15 mouse cellular contexts compared by ENCODE assay signal in the genomic region with DNA sequence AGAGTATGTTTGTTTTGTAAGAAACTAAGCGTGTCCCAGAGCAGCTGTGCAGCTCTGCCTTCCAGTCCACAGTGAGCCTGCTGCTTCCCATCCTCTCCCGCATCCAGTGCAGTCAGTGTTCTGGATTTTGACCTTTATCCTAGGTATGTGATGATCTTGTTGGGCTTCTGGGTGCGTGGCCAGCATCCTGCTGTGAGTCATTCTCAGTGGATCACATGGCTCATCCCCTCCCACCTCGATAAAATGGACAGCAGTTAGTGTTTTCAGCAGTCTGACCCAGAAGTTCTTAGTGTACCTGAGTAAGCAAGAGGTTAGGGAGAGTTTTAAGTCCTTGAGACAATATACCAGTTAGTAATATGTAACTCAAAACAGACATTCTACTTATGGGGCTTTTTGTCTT. TPM values are rescaled to one million over a fixed set of nuclear protein-coding genes. Genes with fewer than 3 reads are reported as not detected.
DNase-seq lines count a peak whose midpoint lies in the region; ATAC-seq lines count a peak whose summit lies in the region.
"Had no signal": no experiment of that assay in that cellular context is flagged by ENCODE, and none has a peak within 500 bp of the region (broad histone marks: within the 10 kb centered on the region; RNA-seq: fewer than 3 reads in every experiment).

No protein-coding gene starts in this region.

- no peak overlapping the region for H3K9ac ChIP-seq in kidney, embryonic 14.5 days (ENCODE audit: low read depth, low read length)
- H3K9ac ChIP-seq: hindbrain, embryonic 14.5 days had no signal

- no peaks in the 10 kb centered on the region for H3K27me3 ChIP-seq in kidney, embryonic 14.5 days (ENCODE audit: control insufficient read depth, insufficient read depth, low read length)

- no peaks in the 10 kb centered on the region for H3K36me3 ChIP-seq in kidney, embryonic 14.5 days (ENCODE audit: control insufficient read depth, insufficient read depth, low read length)
- H3K36me3 ChIP-seq: midbrain, embryonic 10.5 days had no signal

- H3K4me2 ChIP-seq in kidney, embryonic 14.5 days (replicated peaks; ENCODE audit: low read depth, low read length), result no peak overlapping the region

- H3K9me3 ChIP-seq in kidney, embryonic 14.5 days (ENCODE audit: control insufficient read depth, low read length), result no peaks in the 10 kb centered on the region
- H3K9me3 ChIP-seq: midbrain, embryonic 10.5 days had no signal

- H3K27ac ChIP-seq in kidney, embryonic 14.5 days (ENCODE audit: low read depth, low read length), result no peak overlapping the region
- H3K27ac ChIP-seq: hindbrain, embryonic 14.5 days had no signal

- ATAC-seq in kidney, embryonic 14.5 days (ENCODE audit: low FRiP score, low TSS enrichment), result no peak

- H3K4me3 ChIP-seq in kidney, embryonic 14.5 days (ENCODE audit: low read length), result no peak overlapping the region
- H3K4me3 ChIP-seq: midbrain, embryonic 10.5 days had no signal

- 78% methylated on average over 4 of the region's 4 CpGs for WGBS in kidney, embryonic 14.5 days

- H3K4me1 ChIP-seq in kidney, embryonic 14.5 days (ENCODE audit: control insufficient read depth, insufficient read depth, low read length), result peaks cover 7% of the 10 kb centered on the region; the same call in 1 of the 2 replicates

- peak; percentile 27 for DNase-seq in adrenal gland, adult 8-10 months
- DNase-seq in adrenal gland, adult 18-20 months (ENCODE audit: low spot score in 2 of 2), result no peak
- DNase-seq in kidney, adult 11 months, result peak; percentile 27
- peak; percentile 21 for DNase-seq in 3134 (ENCODE audit: extremely low read depth, insufficient read length, low spot score)
- DNase-seq in adrenal gland, postnatal 36 days, result peak; percentile 31 to 53
- DNase-seq in spleen, postnatal 10 days (ENCODE audit: low spot score in 2 of 2), result no peak
- DNase-seq in ovary, postnatal 36 days (ENCODE audit: low spot score), result no peak
- DNase-seq: B cell, adult 2 months; cerebellum, adult 9-10 months; liver; lung, postnatal 14 days; thymus, adult 18-20 months had no signal

RNA-seq across cellular contexts. Expression of a gene that starts 36.4 kb away (rescaled TPM):
- total RNA-seq in adrenal gland, adult 8-10 months (2022), result 10 to 100 TPM; 20.5 to 30.9 (median 24.3) TPM
- 10 to 100 TPM; 14.8 to 21.0 TPM for total RNA-seq in adrenal gland, adult 18-20 months (2021)
- 19.9 and 26.0 TPM in 2 replicates for polyA plus RNA-seq in kidney, embryonic 14.5 days (2014; fragmentation: Nextera tagmentation; extraction: Ambion mirVana)
- total RNA-seq in adrenal gland, postnatal 36 days (2021), result 10 to 100 TPM; 16.6 to 28.0 TPM

Comparison
In these comparisons a context has a peak if more than half of its experiments do, and no peak if none do; other contexts are left out.
1. DNase-seq: peak in adrenal gland, adult 8-10 months (single experiment), kidney, adult 11 months (single experiment), 3134 (single experiment) and adrenal gland, postnatal 36 days (2 of 2); none in adrenal gland, adult 18-20 months (0 of 2), spleen, postnatal 10 days (0 of 2) and ovary, postnatal 36 days (single experiment).